Mouse (Mus musculus) CH12.LX (cell line): ENCODE measurements at regions not wholly inside any gene's neighbourhood (a gene's known extent, or its start where the extent isn't known, plus 50 kb on each side); places are given as distances from the start of the nearest gene placed in this dataset.

Source experiments
- DNase-seq: peaks from one replicate; pipeline ENCODE4 v3.0.0-alpha.2; 2013; ENCODE audit errors: extremely low read depth
- H3K27ac ChIP-seq: 2 replicates; pipeline ENCODE4 v1.5.1; 2012; ENCODE audit warnings: low read depth, mild to moderate bottlenecking, control low read depth, moderate library complexity; ENCODE audit not compliant: insufficient read depth
- H3K27me3 ChIP-seq: replicated peaks from 2 replicates; pipeline ENCODE3; 2012; ENCODE audit warnings: inconsistent platforms
- H3K36me3 ChIP-seq, 2 experiments: replicated peaks in 1 of 2; 2 replicates each; pipeline versions ENCODE3 to v1.6.1; 2012; ENCODE audit warnings: inconsistent platforms in 1 of 2, low read length in 1 of 2, mild to moderate bottlenecking in 1 of 2, mixed read lengths in 1 of 2, moderate library complexity in 1 of 2; ENCODE audit not compliant: control insufficient read depth in 1 of 2, insufficient read depth in 1 of 2
- H3K4me1 ChIP-seq, 2 experiments: 2 replicates each; pipeline ENCODE4 v1.6.1; 2012; ENCODE audit warnings: inconsistent platforms in 1 of 2, moderate library complexity in 1 of 2; ENCODE audit not compliant: insufficient read depth in 2 of 2, control insufficient read depth in 1 of 2
- H3K4me2 ChIP-seq: 2 replicates; pipeline ENCODE4 v1.6.1; 2012; ENCODE audit warnings: low read depth, mild to moderate bottlenecking, control low read depth; ENCODE audit not compliant: poor library complexity, insufficient read depth, severe bottlenecking
- H3K4me3 ChIP-seq, 3 experiments: fragments of 150-350 bp in 1 of 3; sonication (generic) in 1 of 3; replicated peaks in 1 of 3; 2 replicates each; pipeline versions ENCODE3 to v1.5.1; 2011 to 2012; ENCODE audit warnings: low read depth in 2 of 3, low read length in 2 of 3, mild to moderate bottlenecking in 2 of 3, moderate library complexity in 2 of 3, control low read depth in 1 of 3, improper control_type of control experiment in 1 of 3, inconsistent platforms in 1 of 3, mixed read lengths in 1 of 3; ENCODE audit not compliant: poor library complexity in 1 of 3
- H3K79me2 ChIP-seq: replicated peaks from 2 replicates; pipeline ENCODE4 v1.6.1; 2012; ENCODE audit warnings: mild to moderate bottlenecking, moderate library complexity; ENCODE audit not compliant: control insufficient read depth, poor library complexity, insufficient read depth, severe bottlenecking; ENCODE audit errors: extremely low read depth
- H3K9ac ChIP-seq: 2 replicates; pipeline ENCODE4 v1.6.1; 2012; ENCODE audit warnings: low read depth, mild to moderate bottlenecking, control low read depth, moderate library complexity; ENCODE audit not compliant: insufficient read depth
- H3K9me3 ChIP-seq: replicated peaks from 2 replicates; pipeline ENCODE3; 2012; ENCODE audit warnings: low read length, inconsistent platforms, mixed read lengths
- BHLHE40 ChIP-seq: IDR thresholded peaks from 2 replicates; pipeline ENCODE4 v1.6.1; 2011; ENCODE audit warnings: mild to moderate bottlenecking, low read depth, low read length, improper control_type of control experiment
- CHD1 ChIP-seq: IDR thresholded peaks from 2 replicates; pipeline ENCODE4 v1.6.1; 2012; ENCODE audit warnings: low read depth, low read length, improper control_type of control experiment, inconsistent platforms
- CHD2 ChIP-seq: IDR thresholded peaks from 2 replicates; pipeline ENCODE4 v1.6.1; 2011; ENCODE audit warnings: low read length, improper control_type of control experiment
- E2F4 ChIP-seq: IDR thresholded peaks from 2 replicates; pipeline ENCODE4 v1.6.1; 2011; ENCODE audit warnings: low read depth, low read length, improper control_type of control experiment; ENCODE audit not compliant: insufficient replicate concordance
- ELF1 ChIP-seq: IDR thresholded peaks from 2 replicates; pipeline ENCODE4 v1.6.1; 2014; ENCODE audit warnings: low read depth, mild to moderate bottlenecking, inconsistent platforms, low read length, improper control_type of control experiment
- EP300 ChIP-seq: IDR thresholded peaks from 2 replicates; pipeline ENCODE4 v1.6.1; 2011; ENCODE audit warnings: low read length, improper control_type of control experiment
- ETS1 ChIP-seq: conservative IDR thresholded peaks from 2 replicates; pipeline ENCODE4 v1.6.1; 2012; ENCODE audit warnings: low read depth, mild to moderate bottlenecking, inconsistent platforms, low read length, improper control_type of control experiment, moderate library complexity
- HCFC1 ChIP-seq: IDR thresholded peaks from 2 replicates; pipeline ENCODE4 v1.6.1; 2012; ENCODE audit warnings: low read depth, mild to moderate bottlenecking, inconsistent platforms, low read length, improper control_type of control experiment
- IRF4 ChIP-seq: IDR thresholded peaks from 2 replicates; pipeline ENCODE4 v1.6.1; 2014; ENCODE audit warnings: low read depth, mild to moderate bottlenecking, inconsistent platforms, low read length, improper control_type of control experiment
- JUN ChIP-seq: IDR thresholded peaks from 2 replicates; pipeline ENCODE4 v1.6.1; 2011; ENCODE audit warnings: low read depth, mild to moderate bottlenecking, low read length, improper control_type of control experiment, moderate library complexity; ENCODE audit not compliant: insufficient read depth
- JUND ChIP-seq: conservative IDR thresholded peaks from 2 replicates; pipeline ENCODE4 v1.6.1; 2011; ENCODE audit warnings: low read depth, low read length, improper control_type of control experiment
- KAT2A ChIP-seq: IDR thresholded peaks from 2 replicates; pipeline ENCODE4 v1.6.1; 2012; ENCODE audit warnings: low read length, improper control_type of control experiment, inconsistent platforms; ENCODE audit not compliant: insufficient replicate concordance
- MAZ ChIP-seq: IDR thresholded peaks from 2 replicates; pipeline ENCODE4 v1.6.1; 2012; ENCODE audit warnings: low read depth, mild to moderate bottlenecking, inconsistent platforms, low read length, improper control_type of control experiment, moderate library complexity
- MEF2A ChIP-seq: IDR thresholded peaks from 2 replicates; pipeline ENCODE4 v1.6.1; 2014; ENCODE audit warnings: low read depth, mild to moderate bottlenecking, inconsistent platforms, low read length, improper control_type of control experiment, borderline replicate concordance
- MYC ChIP-seq: IDR thresholded peaks from 2 replicates; pipeline ENCODE4 v1.6.1; 2011; ENCODE audit warnings: low read depth, mild to moderate bottlenecking, improper control_type of control experiment, low read length
- NELFE ChIP-seq: IDR thresholded peaks from 2 replicates; pipeline ENCODE4 v1.6.1; 2011; ENCODE audit warnings: low read depth, low read length, improper control_type of control experiment
- PAX5 ChIP-seq: IDR thresholded peaks from 2 replicates; pipeline ENCODE4 v1.6.1; 2012; ENCODE audit warnings: low read length, inconsistent platforms, mixed read lengths
- POLR2A ChIP-seq: IDR thresholded peaks from 2 replicates; pipeline ENCODE4 v1.6.1; 2011; ENCODE audit warnings: low read depth, mild to moderate bottlenecking, improper control_type of control experiment, low read length
- RCOR1 ChIP-seq: conservative IDR thresholded peaks from 2 replicates; pipeline ENCODE4 v1.6.1; 2012; ENCODE audit warnings: low read depth, mild to moderate bottlenecking, inconsistent platforms, low read length, improper control_type of control experiment
- SIN3A ChIP-seq: IDR thresholded peaks from 2 replicates; pipeline ENCODE4 v1.6.1; 2012; ENCODE audit warnings: low read length, improper control_type of control experiment, inconsistent platforms
- USF2 ChIP-seq: conservative IDR thresholded peaks from 2 replicates; pipeline ENCODE4 v1.6.1; 2011; ENCODE audit warnings: low read depth, low read length, improper control_type of control experiment
- ZKSCAN1 ChIP-seq: IDR thresholded peaks from 2 replicates; pipeline ENCODE4 v1.6.1; 2012; ENCODE audit warnings: low read depth, inconsistent platforms, low read length, improper control_type of control experiment, borderline replicate concordance
- ZMIZ1 ChIP-seq: IDR thresholded peaks from 2 replicates; pipeline ENCODE4 v1.6.1; 2012; ENCODE audit warnings: low read depth, mild to moderate bottlenecking, inconsistent platforms, low read length, improper control_type of control experiment
- ZNF384 ChIP-seq: IDR thresholded peaks from 2 replicates; pipeline ENCODE4 v1.6.1; 2012; ENCODE audit warnings: low read depth, low read length, improper control_type of control experiment, inconsistent platforms
- dilution Hi-C: fragments of 300-500 bp; cut with MboI; formaldehyde crosslinking; loops from 2 replicates; pipeline ENCODE4 v1.14.3; 2020; ENCODE audit warnings: low sequenced_read_pairs; ENCODE audit not compliant: extremely low pct_unique_long_range_greater_than_20kb, extremely low pct_ligation_motif_present
- in situ Hi-C: fragments of 300-500 bp; cut with MboI; formaldehyde crosslinking; loops from 3 replicates; pipeline ENCODE4 v1.14.3; 2019; ENCODE audit warnings: low sequenced_read_pairs, low pct_ligation_motif_present, low pct_unique_long_range_greater_than_20kb, mixed read lengths

DNA sequence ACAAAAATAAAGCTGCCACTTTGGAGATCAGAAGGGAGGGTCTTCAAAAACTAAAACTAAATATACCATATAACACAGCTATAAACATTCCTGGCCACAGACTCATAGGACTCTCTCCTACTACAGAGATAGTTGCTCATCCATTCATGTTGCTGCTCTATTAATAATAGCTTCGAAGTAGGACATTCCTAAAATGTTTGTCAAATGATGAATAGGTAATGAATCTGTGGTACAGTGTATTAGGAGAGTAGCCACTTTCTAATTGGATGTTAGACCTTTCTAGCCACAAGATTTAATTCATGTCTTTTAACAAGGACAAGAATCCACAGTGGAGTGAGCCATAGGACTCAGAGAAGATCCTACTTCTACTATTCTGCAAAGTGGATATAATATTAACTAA lies 367.8 kb upstream of the Impad1 start:
- Histone ChIP-seq H3K9me3 (no peaks in the 10 kb centered on the region), H3K4me2 (no peak overlapping the region), H3K4me1 (no peaks in the 10 kb centered on the region), H3K79me2 (no peaks in the 10 kb centered on the region), H3K27me3 (no peaks in the 10 kb centered on the region), H3K36me3 (no peaks in the 10 kb centered on the region), H3K27ac (no peak overlapping the region), H3K9ac (no peak overlapping the region), H3K4me3 (no peak overlapping the region)
- in situ Hi-C loops (no loop called here), dilution Hi-C loops (no loop called here)
- DNase-seq: no peak
- no peak for TF ChIP-seq E2F4
- TF ChIP-seq ELF1: no peak
- no peak for TF ChIP-seq ZNF384
- no peak for TF ChIP-seq POLR2A
- TF ChIP-seq JUN: no peak
- no peak for TF ChIP-seq USF2
- TF ChIP-seq PAX5: no peak
- TF ChIP-seq MYC: no peak
- TF ChIP-seq BHLHE40: no peak
- TF ChIP-seq IRF4: no peak
- no peak for TF ChIP-seq ETS1
- TF ChIP-seq SIN3A: no peak
- TF ChIP-seq MEF2A: no peak
- TF ChIP-seq ZMIZ1: no peak
- no peak for TF ChIP-seq MAZ
- no peak for TF ChIP-seq CHD2

GRCm38 (mm10) chr4:5130726-5131125 lies 337.6 kb upstream of the Impad1 start:
- dilution Hi-C loops (no loop called here), in situ Hi-C loops (no loop called here)
- no peak overlapping the region for H3K27ac ChIP-seq
- H3K4me3 ChIP-seq: no peak overlapping the region
- H3K4me2 ChIP-seq: no peak overlapping the region
- TF ChIP-seq ZKSCAN1: no peak
- no peak for TF ChIP-seq KAT2A
- TF ChIP-seq ZMIZ1: no peak
- no peak for TF ChIP-seq HCFC1
- TF ChIP-seq NELFE: no peak
- no peak for TF ChIP-seq ELF1
- no peak for TF ChIP-seq RCOR1
- no peak for TF ChIP-seq SIN3A
- TF ChIP-seq JUND: no peak
- no peak for TF ChIP-seq CHD1
- TF ChIP-seq EP300: no peak
- no peaks in the 10 kb centered on the region for H3K79me2 ChIP-seq
- no peaks in the 10 kb centered on the region for H3K36me3 ChIP-seq
- H3K9me3 ChIP-seq: no peaks in the 10 kb centered on the region
- no peaks in the 10 kb centered on the region for H3K27me3 ChIP-seq
- H3K9ac ChIP-seq: no peak overlapping the region
- DNase-seq: no peak
- no peaks in the 10 kb centered on the region for H3K4me1 ChIP-seq
